9 mouse cellular contexts compared by ENCODE assay signal in the genomic region with DNA sequence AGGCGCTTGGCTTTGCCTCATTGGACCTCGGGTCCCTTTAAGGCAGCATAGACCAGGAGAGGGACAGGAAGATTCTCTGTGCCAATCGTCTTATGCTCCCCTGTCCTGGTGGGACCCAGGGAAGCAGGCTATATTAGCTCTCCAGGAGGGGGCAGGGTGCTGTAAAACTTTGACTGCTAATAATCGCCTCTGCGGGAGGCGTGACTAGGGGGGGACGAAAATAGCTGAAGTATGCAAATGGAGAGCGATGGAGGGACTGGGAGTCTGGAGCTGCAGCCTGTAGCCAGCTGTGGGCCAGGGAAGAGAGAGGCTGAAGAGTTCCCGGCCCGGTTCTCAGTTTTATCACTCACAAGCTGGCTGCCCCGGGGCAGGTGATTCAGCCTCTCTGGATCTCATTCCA. TPM values are rescaled to one million over a fixed set of nuclear protein-coding genes. Genes with fewer than 3 reads are reported as not detected.
DNase-seq lines count a peak whose midpoint lies in the region; ATAC-seq and TF ChIP-seq lines count a peak whose summit lies in the region.
"Had no signal": no experiment of that assay in that cellular context is flagged by ENCODE, and none has a peak within 500 bp of the region (broad histone marks: within the 10 kb centered on the region; RNA-seq: fewer than 3 reads in every experiment).

No protein-coding gene starts in this region.

- H3K4me1 ChIP-seq in midbrain, embryonic 10.5 days = peaks cover 43% of the 10 kb centered on the region
- H3K4me1 ChIP-seq in midbrain, embryonic 15.5 days = peaks cover 26% of the 10 kb centered on the region
- H3K4me1 ChIP-seq in heart, embryonic 10.5 days = peaks cover 67% of the 10 kb centered on the region
- H3K4me1 ChIP-seq in limb, embryonic 11.5 days (ENCODE audit: control insufficient read depth, insufficient read depth, low read length) = peaks cover 14% of the 10 kb centered on the region
- 0 out of 2 replicates have a peak, but pooled peaks cover 2% of the 10 kb centered on the region for H3K4me1 ChIP-seq in stomach, postnatal 0 days (replicated peaks; ENCODE audit: control insufficient read depth, insufficient read depth)

- no peak overlapping the region for H3K9ac ChIP-seq in midbrain, embryonic 15.5 days
- H3K9ac ChIP-seq in limb, embryonic 11.5 days (ENCODE audit: low read length) = no peak overlapping the region
- H3K9ac ChIP-seq in stomach, postnatal 0 days (ENCODE audit: low read length) = peak overlapping the region; percentile 27; the same call in 1 of the 2 replicates

- H3K4me2 ChIP-seq in midbrain, embryonic 15.5 days = no peak overlapping the region
- peak overlapping the region; percentile 30; the same call in 1 of the 2 replicates for H3K4me2 ChIP-seq in limb, embryonic 11.5 days (ENCODE audit: low read depth, severe bottlenecking)
- H3K4me2 ChIP-seq in stomach, postnatal 0 days (replicated peaks; ENCODE audit: low read depth) = no peak overlapping the region; the same call in 1 of the 2 replicates

- TF ChIP-seq EP300 in stomach, postnatal 0 days (optimal IDR thresholded peaks at IDR 0.05) = no peak

- H3K27me3 ChIP-seq in midbrain, embryonic 10.5 days (ENCODE audit: low read depth, poor library complexity, severe bottlenecking) = peaks cover 11% of the 10 kb centered on the region; the same call in 1 of the 2 replicates
- no peaks in the 10 kb centered on the region for H3K27me3 ChIP-seq in midbrain, embryonic 15.5 days (replicated peaks)
- H3K27me3 ChIP-seq in heart, embryonic 10.5 days (ENCODE audit: insufficient read depth, poor library complexity, severe bottlenecking) = no peaks in the 10 kb centered on the region
- H3K27me3 ChIP-seq in limb, embryonic 11.5 days (ENCODE audit: control insufficient read depth, insufficient read depth, low read length) = no peaks in the 10 kb centered on the region
- H3K27me3 ChIP-seq in stomach, postnatal 0 days (ENCODE audit: control insufficient read depth, insufficient read depth, low read length) = no peaks in the 10 kb centered on the region

- no peaks in the 10 kb centered on the region for H3K9me3 ChIP-seq in midbrain, embryonic 10.5 days (replicated peaks)
- no peaks in the 10 kb centered on the region for H3K9me3 ChIP-seq in midbrain, embryonic 15.5 days
- 0 out of 2 replicates have a peak, but pooled peaks cover 2% of the 10 kb centered on the region for H3K9me3 ChIP-seq in heart, embryonic 10.5 days
- no peaks in the 10 kb centered on the region for H3K9me3 ChIP-seq in limb, embryonic 11.5 days (ENCODE audit: control insufficient read depth, low read length)
- no peaks in the 10 kb centered on the region for H3K9me3 ChIP-seq in stomach, postnatal 0 days (ENCODE audit: control insufficient read depth, low read length)

- intact Hi-C loops in left cerebral cortex, postnatal 36 days (cut with DNase I) = no loop called here

- H3K27ac ChIP-seq in midbrain, embryonic 10.5 days (replicated peaks) = peak overlapping the region; percentile 67
- no peak overlapping the region for H3K27ac ChIP-seq in midbrain, embryonic 15.5 days
- peak overlapping the region; percentile 83 for H3K27ac ChIP-seq in heart, embryonic 10.5 days
- H3K27ac ChIP-seq in limb, embryonic 11.5 days (replicated peaks; ENCODE audit: low read depth, low read length) = no peak overlapping the region
- H3K27ac ChIP-seq in stomach, postnatal 0 days (replicated peaks) = no peak overlapping the region

- H3K4me3 ChIP-seq in midbrain, embryonic 10.5 days = peak overlapping the region; percentile 7; the same call in 1 of the 2 replicates
- no peak overlapping the region for H3K4me3 ChIP-seq in midbrain, embryonic 15.5 days
- peak overlapping the region; percentile 41 for H3K4me3 ChIP-seq in heart, embryonic 10.5 days
- no peak overlapping the region for H3K4me3 ChIP-seq in limb, embryonic 11.5 days (ENCODE audit: low read depth, low read length)
- no peak overlapping the region for H3K4me3 ChIP-seq in stomach, postnatal 0 days (ENCODE audit: low read depth, low read length)

- 29% methylated on average over 11 of the region's 11 CpGs for WGBS in midbrain, embryonic 10.5 days
- WGBS in midbrain, embryonic 15.5 days = 15% methylated on average over 11 of the region's 11 CpGs
- 5% methylated on average over 11 of the region's 11 CpGs for WGBS in heart, embryonic 10.5 days
- 3% methylated on average over 11 of the region's 11 CpGs for WGBS in limb, embryonic 11.5 days
- 15% methylated on average over 11 of the region's 11 CpGs for WGBS in stomach, postnatal 0 days

- TF ChIP-seq CTCF in stomach, postnatal 0 days (IDR thresholded peaks at IDR 0.05; ENCODE audit: low read depth) = peak; percentile 70

- no peak for ATAC-seq in midbrain, embryonic 15.5 days (replicated peaks)
- no peak for ATAC-seq in limb, embryonic 11.5 days (ENCODE audit: insufficient number of reproducible peaks, low FRiP score, low TSS enrichment, low read depth)
- no peak; the same call in 1 of the 2 replicates for ATAC-seq in stomach, postnatal 0 days (ENCODE audit: low FRiP score, low TSS enrichment)

- H3K36me3 ChIP-seq in midbrain, embryonic 10.5 days = peaks cover 9% of the 10 kb centered on the region
- H3K36me3 ChIP-seq in midbrain, embryonic 15.5 days (replicated peaks) = no peaks in the 10 kb centered on the region
- H3K36me3 ChIP-seq in heart, embryonic 10.5 days = peaks cover 18% of the 10 kb centered on the region
- no peaks in the 10 kb centered on the region for H3K36me3 ChIP-seq in limb, embryonic 11.5 days (ENCODE audit: control insufficient read depth, insufficient read depth, low read length)
- H3K36me3 ChIP-seq in stomach, postnatal 0 days (ENCODE audit: control insufficient read depth, insufficient read depth, low read length) = no peaks in the 10 kb centered on the region

- DNase-seq in midbrain, embryonic 10.5 days (ENCODE audit: low spot score) = no peak
- peak; percentile 89 for DNase-seq in heart, embryonic 10.5 days (ENCODE audit: low spot score)
- peak; percentile 43 for DNase-seq in limb, embryonic 11.5 days (ENCODE audit: low spot score)
- DNase-seq in stomach, postnatal 0 days (ENCODE audit: low spot score) = peak; percentile 35
- no peak for DNase-seq in spleen, postnatal 36 days (ENCODE audit: low spot score in 2 of 2)
- no peak for DNase-seq in left cerebral cortex, postnatal 36 days (ENCODE audit: low spot score in 2 of 2)
- DNase-seq in adrenal gland, postnatal 25 days = no peak
- DNase-seq: thymus, adult 18-20 months had no signal

RNA-seq across cellular contexts. Expression of a gene that starts 27.2 kb away (rescaled TPM):
- polyA plus RNA-seq in midbrain, embryonic 10.5 days (2016; fragmentation: Nextera tagmentation; extraction: Ambion mirVana) = 8.4 and 8.6 TPM in 2 replicates
- 28.3 and 35.6 TPM in 2 replicates for polyA plus RNA-seq in midbrain, embryonic 15.5 days (2015; fragmentation: Nextera tagmentation; extraction: Ambion mirVana)
- 8.0 and 9.0 TPM in 2 replicates for polyA plus RNA-seq in heart, embryonic 10.5 days (2016; fragmentation: Nextera tagmentation; extraction: Ambion mirVana)
- polyA plus RNA-seq in limb, embryonic 11.5 days (2014; fragmentation: Nextera tagmentation; extraction: Ambion mirVana) = 31.7 and 44.4 TPM in 2 replicates
- polyA plus RNA-seq in stomach, postnatal 0 days (2015; fragmentation: Nextera tagmentation; extraction: Ambion mirVana) = 8.6 and 12.1 TPM in 2 replicates
- 10 to 100 TPM; 19.6 to 21.2 TPM for total RNA-seq in left cerebral cortex, postnatal 36 days (2021)
- total RNA-seq in adrenal gland, postnatal 25 days (2021) = 30.5 and 35.2 TPM in 2 replicates

RNA-seq across cellular contexts. Expression of a gene that starts 44.0 kb away (rescaled TPM):
- 120 and 127 TPM in 2 replicates for polyA plus RNA-seq in midbrain, embryonic 10.5 days (2016; fragmentation: Nextera tagmentation; extraction: Ambion mirVana)
- 164 and 173 TPM in 2 replicates for polyA plus RNA-seq in midbrain, embryonic 15.5 days (2015; fragmentation: Nextera tagmentation; extraction: Ambion mirVana)
- polyA plus RNA-seq in heart, embryonic 10.5 days (2016; fragmentation: Nextera tagmentation; extraction: Ambion mirVana) = 155 and 166 TPM in 2 replicates
- 120 and 121 TPM in 2 replicates for polyA plus RNA-seq in limb, embryonic 11.5 days (2014; fragmentation: Nextera tagmentation; extraction: Ambion mirVana)
- 64.7 and 70.3 TPM in 2 replicates for polyA plus RNA-seq in stomach, postnatal 0 days (2015; fragmentation: Nextera tagmentation; extraction: Ambion mirVana)
- total RNA-seq in left cerebral cortex, postnatal 36 days (2021) = 10 to 100 TPM; 61.9 to 70.2 TPM
- total RNA-seq in adrenal gland, postnatal 25 days (2021) = 118 and 130 TPM in 2 replicates

Comparison
In these comparisons a context has a peak if more than half of its experiments do, and no peak if none do; other contexts are left out.
1. H3K27ac ChIP-seq: peak in midbrain, embryonic 10.5 days (single experiment) and heart, embryonic 10.5 days (single experiment); none in midbrain, embryonic 15.5 days (single experiment), limb, embryonic 11.5 days (single experiment) and stomach, postnatal 0 days (single experiment).
2. H3K4me3 ChIP-seq: peak in midbrain, embryonic 10.5 days (single experiment) and heart, embryonic 10.5 days (single experiment); none in midbrain, embryonic 15.5 days (single experiment), limb, embryonic 11.5 days (single experiment) and stomach, postnatal 0 days (single experiment).
3. DNase-seq: peak in heart, embryonic 10.5 days (single experiment), limb, embryonic 11.5 days (single experiment) and stomach, postnatal 0 days (single experiment); none in midbrain, embryonic 10.5 days (single experiment), spleen, postnatal 36 days (0 of 2), left cerebral cortex, postnatal 36 days (0 of 2) and adrenal gland, postnatal 25 days (single experiment).